Mouse (Mus musculus) myocyte (in vitro differentiated cells): ENCODE results near the gene Sh3d21. TPM values are rescaled to one million over a fixed set of nuclear protein-coding genes. Genes with fewer than 3 reads are reported as not detected.

Experiments
- H3K27me3 ChIP-seq: one replicate; pipeline ENCODE4 v1.6.1; 2011; ENCODE audit not compliant: control insufficient read depth, insufficient read depth, insufficient read length
- H3K36me3 ChIP-seq: one replicate; pipeline ENCODE4 v1.6.1; 2011; ENCODE audit not compliant: control insufficient read depth, insufficient read depth
- H3K4me2 ChIP-seq: one replicate; pipeline ENCODE4 v1.6.1; 2011; ENCODE audit warnings: low read depth, control low read depth
- H3K4me3 ChIP-seq: one replicate; pipeline ENCODE4 v1.5.1; 2011; ENCODE audit warnings: mild to moderate bottlenecking, control low read depth, moderate library complexity
- H3K79me2 ChIP-seq: one replicate; pipeline ENCODE4 v1.6.1; 2011; ENCODE audit not compliant: control insufficient read depth, insufficient read depth
- H3ac ChIP-seq: one replicate; pipeline ENCODE4 v1.6.1; 2011; ENCODE audit not compliant: control insufficient read depth, insufficient read length
- CEBPB ChIP-seq: IDR thresholded peaks from 2 replicates; pipeline ENCODE4 v1.6.1; 2011; ENCODE audit warnings: mild to moderate bottlenecking, moderate library complexity; ENCODE audit not compliant: poor library complexity, insufficient read depth, severe bottlenecking
- E2F4 ChIP-seq: IDR thresholded peaks from one replicate; pipeline ENCODE4 v1.6.1; 2011; ENCODE audit warnings: mild to moderate bottlenecking, control low read depth, moderate library complexity; ENCODE audit not compliant: insufficient read depth
- MAX ChIP-seq: IDR thresholded peaks from one replicate; pipeline ENCODE4 v1.6.1; 2011; ENCODE audit warnings: low read depth, mild to moderate bottlenecking, control low read depth
- MYOD1 ChIP-seq, 3 experiments: IDR thresholded peaks; one replicate each; pipeline ENCODE4 v1.6.1; 2011; ENCODE audit warnings: control low read depth in 2 of 3, low read depth in 2 of 3, mild to moderate bottlenecking in 2 of 3, moderate library complexity in 1 of 3; ENCODE audit not compliant: insufficient read length in 2 of 3, control insufficient read depth in 1 of 3
- MYOG ChIP-seq, 3 experiments: IDR thresholded peaks; one replicate each; pipeline ENCODE4 v1.6.1; 2011; ENCODE audit warnings: control low read depth in 2 of 3, low read depth in 2 of 3, mild to moderate bottlenecking in 2 of 3; ENCODE audit not compliant: insufficient read length in 2 of 3, control insufficient read depth in 1 of 3, insufficient read depth in 1 of 3
- POLR2A ChIP-seq: IDR thresholded peaks from one replicate; pipeline ENCODE4 v1.6.1; 2011; ENCODE audit warnings: low read depth, mild to moderate bottlenecking, control low read depth, moderate library complexity; ENCODE audit not compliant: insufficient read length
- POLR2AphosphoS2 ChIP-seq: IDR thresholded peaks from one replicate; pipeline ENCODE4 v1.6.1; 2011; ENCODE audit warnings: low read depth, control low read depth; ENCODE audit not compliant: insufficient read length
- REST ChIP-seq: IDR thresholded peaks from one replicate; pipeline ENCODE4 v1.6.1; 2011; ENCODE audit warnings: mild to moderate bottlenecking, control low read depth, moderate library complexity; ENCODE audit not compliant: insufficient read depth, insufficient read length
- SRF ChIP-seq: IDR thresholded peaks from one replicate; pipeline ENCODE4 v1.6.1; 2011; ENCODE audit warnings: low read depth; ENCODE audit not compliant: control insufficient read depth, insufficient read length
- TCF12 ChIP-seq: IDR thresholded peaks from one replicate; pipeline ENCODE4 v1.6.1; 2011; ENCODE audit warnings: mild to moderate bottlenecking, control low read depth; ENCODE audit not compliant: poor library complexity, insufficient read depth, severe bottlenecking
- TCF3 ChIP-seq: IDR thresholded peaks from one replicate; pipeline ENCODE4 v1.6.1; 2011; ENCODE audit warnings: low read depth, control low read depth; ENCODE audit not compliant: insufficient read length
- USF1 ChIP-seq: IDR thresholded peaks from one replicate; pipeline ENCODE4 v1.6.1; 2011; ENCODE audit warnings: low read depth, mild to moderate bottlenecking, control low read depth, moderate library complexity
- polyA plus RNA-seq: library from polyadenylated mRNA; unstranded; fragments of >200 nt; fragmentation: generic; extraction: Trizol; gene quantifications from one replicate; pipeline ENCODE4 v1.2.1, GENCODE M21; 2012; ENCODE audit warnings: missing spikeins

The Sh3d21 gene
- polyA plus RNA-seq, 1 experiment = 0.23 TPM

GRCm38 (mm10) chr4:126120052-126120451 lies 43.2 kb downstream of the Sh3d21 start:
- Histone ChIP-seq H3K4me2 (no peak overlapping the region), H3K4me3 (no peak overlapping the region), H3ac (no peak overlapping the region), H3K79me2 (peaks cover 89% of the 10 kb centered on the region), H3K27me3 (no peaks in the 10 kb centered on the region), H3K36me3 (peaks cover 18% of the 10 kb centered on the region)
- TF ChIP-seq E2F4 (no peak), MYOG (IDR thresholded peaks at IDR 0.05; ENCODE audit: control insufficient read depth in 1 of 3, insufficient read depth in 1 of 3, insufficient read length in 2 of 3, low read depth in 2 of 3) (no peak), TCF3 (no peak), CEBPB (no peak), MYOD1 (IDR thresholded peaks at IDR 0.05; ENCODE audit: control insufficient read depth in 1 of 3, insufficient read length in 2 of 3, low read depth in 2 of 3) (no peak), POLR2A (no peak), POLR2AphosphoS2 (no peak), USF1 (no peak), SRF (no peak), TCF12 (no peak), REST (no peak), MAX (no peak)

- Histone ChIP-seq H3K4me3 (no peak overlapping the region), H3K36me3 (peaks cover 21% of the 10 kb centered on the region), H3K4me2 (no peak overlapping the region), H3K27me3 (no peaks in the 10 kb centered on the region), H3ac (no peak overlapping the region), H3K79me2 (peaks cover 94% of the 10 kb centered on the region)
- no peak for TF ChIP-seq POLR2AphosphoS2
- TF ChIP-seq TCF12 = no peak
- no peak for TF ChIP-seq SRF
- TF ChIP-seq MYOG (IDR thresholded peaks at IDR 0.05; ENCODE audit: control insufficient read depth in 1 of 3, insufficient read depth in 1 of 3, insufficient read length in 2 of 3, low read depth in 2 of 3) = no peak
- no peak for TF ChIP-seq MYOD1 (IDR thresholded peaks at IDR 0.05; ENCODE audit: control insufficient read depth in 1 of 3, insufficient read length in 2 of 3, low read depth in 2 of 3)
- TF ChIP-seq CEBPB = no peak
- TF ChIP-seq MAX = no peak
- TF ChIP-seq TCF3 = no peak
- TF ChIP-seq POLR2A = no peak
- TF ChIP-seq E2F4 = no peak
- no peak for TF ChIP-seq USF1
- no peak for TF ChIP-seq REST
Measured at GRCm38 (mm10) chr4:126119051-126119450, 44.2 kb downstream of the Sh3d21 start.

GRCm38 (mm10) chr4:126118651-126119050 lies 44.6 kb downstream of the Sh3d21 start:
- Histone ChIP-seq H3K4me3 (no peak overlapping the region), H3K79me2 (peaks cover 94% of the 10 kb centered on the region), H3ac (no peak overlapping the region), H3K36me3 (peaks cover 17% of the 10 kb centered on the region), H3K27me3 (no peaks in the 10 kb centered on the region), H3K4me2 (no peak overlapping the region)
- TF ChIP-seq REST (no peak), TCF12 (no peak), MYOG (IDR thresholded peaks at IDR 0.05; ENCODE audit: control insufficient read depth in 1 of 3, insufficient read depth in 1 of 3, insufficient read length in 2 of 3, low read depth in 2 of 3) (no peak), MYOD1 (IDR thresholded peaks at IDR 0.05; ENCODE audit: control insufficient read depth in 1 of 3, insufficient read length in 2 of 3, low read depth in 2 of 3) (peak in 1 of 3 experiments; percentile 17), TCF3 (no peak)

- Histone ChIP-seq H3ac (no peak overlapping the region), H3K4me2 (no peak overlapping the region), H3K27me3 (no peaks in the 10 kb centered on the region), H3K4me3 (no peak overlapping the region), H3K36me3 (peaks cover 12% of the 10 kb centered on the region), H3K79me2 (peaks cover 97% of the 10 kb centered on the region)
- TF ChIP-seq TCF12 (no peak), MYOD1 (IDR thresholded peaks at IDR 0.05; ENCODE audit: control insufficient read depth in 1 of 3, insufficient read length in 2 of 3, low read depth in 2 of 3) (no peak), POLR2AphosphoS2 (no peak), CEBPB (no peak)
Measured at GRCm38 (mm10) chr4:126117116-126117515, 46.2 kb downstream of the Sh3d21 start.

- peak overlapping the region; percentile 10 for H3K4me2 ChIP-seq
- H3ac ChIP-seq = no peak overlapping the region
- H3K79me2 ChIP-seq = peaks cover 96% of the 10 kb centered on the region
- peaks cover 12% of the 10 kb centered on the region for H3K36me3 ChIP-seq
- TF ChIP-seq TCF12 (peak; percentile 59), USF1 (no peak), E2F4 (no peak), MYOG (IDR thresholded peaks at IDR 0.05; ENCODE audit: control insufficient read depth in 1 of 3, insufficient read depth in 1 of 3, insufficient read length in 2 of 3, low read depth in 2 of 3) (peak; percentile 70 to 90 (median 83)), MYOD1 (IDR thresholded peaks at IDR 0.05; ENCODE audit: control insufficient read depth in 1 of 3, insufficient read length in 2 of 3, low read depth in 2 of 3) (peak in 2 of 3 experiments; percentile 91 to 93), TCF3 (peak; percentile 71)
- no peak overlapping the region for H3K4me3 ChIP-seq
- H3K27me3 ChIP-seq = no peaks in the 10 kb centered on the region
Measured at GRCm38 (mm10) chr4:126115871-126116521, 47.3 kb downstream of the Sh3d21 start.
